Mouse (Mus musculus): ENCODE measurements around the gene Il5ra. TPM values are rescaled to one million over a fixed set of nuclear protein-coding genes. Genes with fewer than 3 reads are reported as not detected.

Gene Il5ra
- polyA plus RNA-seq, 1 experiment from 2014 or later = not detected

DNA sequence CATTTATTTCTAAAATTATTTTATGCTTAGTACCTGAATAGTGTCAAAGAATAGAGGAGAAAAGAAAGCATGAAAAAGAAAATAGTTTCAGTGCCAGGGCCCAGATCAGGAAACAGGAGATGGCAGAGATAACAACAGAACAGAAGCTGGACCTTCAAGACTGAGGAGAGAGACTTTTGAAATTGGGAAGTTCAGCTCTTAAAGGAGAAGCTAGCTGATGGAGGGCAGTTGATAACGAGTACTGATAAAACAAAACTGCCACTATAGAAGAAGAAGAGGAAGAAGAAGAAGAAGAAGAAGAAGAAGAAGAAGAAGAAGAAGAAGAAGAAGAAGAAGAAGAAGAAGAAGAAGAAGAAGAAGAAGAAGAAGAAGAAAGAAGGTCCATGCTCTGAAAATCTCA is 21.1 kb downstream of the Il5ra start:
- no peaks in the 10 kb centered on the region for H3K27me3 ChIP-seq (replicated peaks; ENCODE audit: control insufficient read depth, insufficient read depth, low read length)
- no peaks in the 10 kb centered on the region for H3K9me3 ChIP-seq (ENCODE audit: control insufficient read depth)
- H3K27ac ChIP-seq (ENCODE audit: low read depth, low read length) = no peak overlapping the region
- no peak overlapping the region for H3K4me3 ChIP-seq (ENCODE audit: low read depth, low read length)
- TF ChIP-seq CTCF (IDR thresholded peaks at IDR 0.05; ENCODE audit: low read depth) = no peak
- no peaks in the 10 kb centered on the region for H3K36me3 ChIP-seq (ENCODE audit: control insufficient read depth, insufficient read depth)
- no peak overlapping the region for H3K9ac ChIP-seq (ENCODE audit: low read depth, low read length)
- no peak for ATAC-seq
- 80% methylated on average over 1 of the region's 1 CpGs for WGBS
- no peak overlapping the region for H3K4me2 ChIP-seq (replicated peaks; ENCODE audit: low read depth)
- no peaks in the 10 kb centered on the region for H3K4me1 ChIP-seq (replicated peaks; ENCODE audit: control insufficient read depth, insufficient read depth, low read length)

GRCm38 (mm10) chr6:106726078-106726477 is 22.8 kb downstream of the Il5ra start:
- Histone ChIP-seq H3K9me3 (ENCODE audit: control insufficient read depth) (no peaks in the 10 kb centered on the region), H3K4me1 (replicated peaks; ENCODE audit: control insufficient read depth, insufficient read depth, low read length) (no peaks in the 10 kb centered on the region), H3K36me3 (ENCODE audit: control insufficient read depth, insufficient read depth) (no peaks in the 10 kb centered on the region), H3K4me2 (replicated peaks; ENCODE audit: low read depth) (no peak overlapping the region), H3K27me3 (replicated peaks; ENCODE audit: control insufficient read depth, insufficient read depth, low read length) (no peaks in the 10 kb centered on the region), H3K27ac (ENCODE audit: low read depth, low read length) (no peak overlapping the region), H3K9ac (ENCODE audit: low read depth, low read length) (no peak overlapping the region), H3K4me3 (ENCODE audit: low read depth, low read length) (no peak overlapping the region)
- WGBS = 74% methylated on average over 6 of the region's 6 CpGs
- no peak for TF ChIP-seq CTCF (IDR thresholded peaks at IDR 0.05; ENCODE audit: low read depth)
- ATAC-seq = no peak

DNA sequence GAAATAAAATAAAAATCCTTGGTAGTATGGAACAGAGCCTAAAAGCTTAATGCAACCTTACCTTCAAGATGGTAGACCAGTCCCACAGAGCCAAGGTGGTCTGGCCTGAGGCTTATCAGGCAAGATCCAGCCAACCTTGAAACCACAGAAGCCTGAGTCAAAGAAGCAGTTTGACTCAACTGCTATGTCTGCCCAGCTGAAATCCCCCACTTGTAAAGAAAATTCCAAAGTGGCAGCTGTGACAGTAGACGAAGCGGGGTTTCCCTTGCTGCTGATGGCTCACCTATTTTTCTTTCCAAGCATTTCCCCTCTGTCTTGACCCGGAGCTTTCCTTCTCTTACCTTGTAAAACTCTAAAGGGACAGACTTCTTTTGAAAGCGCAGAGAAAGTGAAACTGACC is 23.2 kb downstream of the Il5ra start:
- TF ChIP-seq CTCF (IDR thresholded peaks at IDR 0.05; ENCODE audit: low read depth) = no peak
- no peak for ATAC-seq
- Histone ChIP-seq H3K27ac (ENCODE audit: low read depth, low read length) (no peak overlapping the region), H3K4me2 (replicated peaks; ENCODE audit: low read depth) (no peak overlapping the region), H3K4me3 (ENCODE audit: low read depth, low read length) (no peak overlapping the region), H3K9ac (ENCODE audit: low read depth, low read length) (no peak overlapping the region), H3K4me1 (replicated peaks; ENCODE audit: control insufficient read depth, insufficient read depth, low read length) (no peaks in the 10 kb centered on the region), H3K9me3 (ENCODE audit: control insufficient read depth) (no peaks in the 10 kb centered on the region), H3K27me3 (replicated peaks; ENCODE audit: control insufficient read depth, insufficient read depth, low read length) (no peaks in the 10 kb centered on the region), H3K36me3 (ENCODE audit: control insufficient read depth, insufficient read depth) (no peaks in the 10 kb centered on the region)
- WGBS = 81% methylated on average over 4 of the region's 4 CpGs

- H3K9me3 ChIP-seq (ENCODE audit: control insufficient read depth) = no peaks in the 10 kb centered on the region
- ATAC-seq = no peak
- no peak overlapping the region for H3K9ac ChIP-seq (ENCODE audit: low read depth, low read length)
- H3K4me3 ChIP-seq (ENCODE audit: low read depth, low read length) = no peak overlapping the region
- no peaks in the 10 kb centered on the region for H3K27me3 ChIP-seq (replicated peaks; ENCODE audit: control insufficient read depth, insufficient read depth, low read length)
- no peaks in the 10 kb centered on the region for H3K4me1 ChIP-seq (replicated peaks; ENCODE audit: control insufficient read depth, insufficient read depth, low read length)
- H3K36me3 ChIP-seq (ENCODE audit: control insufficient read depth, insufficient read depth) = no peaks in the 10 kb centered on the region
- no peak overlapping the region for H3K27ac ChIP-seq (ENCODE audit: low read depth, low read length)
- TF ChIP-seq CTCF (IDR thresholded peaks at IDR 0.05; ENCODE audit: low read depth) = no peak
- WGBS = 43% methylated on average over 3 of the region's 3 CpGs
- H3K4me2 ChIP-seq (replicated peaks; ENCODE audit: low read depth) = no peak overlapping the region
Measured at GRCm38 (mm10) chr6:106705506-106706035, 43.3 kb downstream of the Il5ra start.

DNA sequence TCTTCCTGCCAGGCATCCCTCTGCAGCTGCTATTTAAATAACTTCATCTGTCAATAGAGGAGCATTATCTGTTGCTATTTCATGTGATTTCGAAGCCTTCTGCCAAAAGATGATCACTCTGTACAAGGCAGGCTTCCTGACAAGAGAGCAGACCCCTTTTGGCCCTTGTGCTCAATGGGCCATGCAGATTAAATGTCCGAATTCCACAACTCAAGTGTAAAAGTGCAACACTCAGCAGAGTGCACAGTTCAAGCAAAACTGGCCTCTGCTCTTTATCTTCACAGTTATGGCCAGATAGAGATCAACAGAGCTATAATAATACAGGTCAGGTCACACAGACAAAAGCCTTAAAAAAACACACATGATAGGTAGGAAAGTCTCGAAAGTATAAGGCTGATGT is 46.9 kb downstream of the Il5ra start:
- no peak overlapping the region for H3K27ac ChIP-seq (ENCODE audit: low read depth, low read length)
- H3K9me3 ChIP-seq (ENCODE audit: control insufficient read depth) = no peaks in the 10 kb centered on the region
- WGBS = 55% methylated on average over 3 of the region's 3 CpGs
- no peaks in the 10 kb centered on the region for H3K4me1 ChIP-seq (replicated peaks; ENCODE audit: control insufficient read depth, insufficient read depth, low read length)
- no peak overlapping the region for H3K4me3 ChIP-seq (ENCODE audit: low read depth, low read length)
- TF ChIP-seq CTCF (IDR thresholded peaks at IDR 0.05; ENCODE audit: low read depth) = no peak
- H3K36me3 ChIP-seq (ENCODE audit: control insufficient read depth, insufficient read depth) = no peaks in the 10 kb centered on the region
- no peak for ATAC-seq
- H3K4me2 ChIP-seq (replicated peaks; ENCODE audit: low read depth) = no peak overlapping the region
- no peaks in the 10 kb centered on the region for H3K27me3 ChIP-seq (replicated peaks; ENCODE audit: control insufficient read depth, insufficient read depth, low read length)
- H3K9ac ChIP-seq (ENCODE audit: low read depth, low read length) = no peak overlapping the region

DNA sequence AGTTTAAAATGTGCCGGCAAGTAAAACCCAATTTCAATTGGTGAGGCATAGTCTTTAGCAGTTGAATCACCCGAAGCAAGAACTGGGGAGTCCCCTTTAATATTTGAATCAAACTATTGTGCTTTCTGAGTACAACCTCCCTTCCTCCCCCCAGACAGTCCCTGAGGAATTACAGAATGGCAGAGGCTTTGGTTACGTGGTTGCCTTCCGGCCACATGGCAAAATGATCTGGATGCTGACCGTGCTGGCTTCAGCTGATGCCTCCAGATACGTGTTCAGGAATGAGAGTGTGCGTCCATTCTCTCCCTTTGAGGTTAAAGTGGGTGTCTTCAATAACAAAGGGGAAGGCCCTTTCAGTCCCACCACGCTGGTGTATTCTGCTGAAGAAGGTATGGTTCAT is 73.3 kb downstream of the Il5ra start:
- no peak overlapping the region for H3K4me2 ChIP-seq (replicated peaks; ENCODE audit: low read depth)
- WGBS = 86% methylated on average over 8 of the region's 8 CpGs
- no peaks in the 10 kb centered on the region for H3K36me3 ChIP-seq (ENCODE audit: control insufficient read depth, insufficient read depth)
- H3K9ac ChIP-seq (ENCODE audit: low read depth, low read length) = no peak overlapping the region
- no peak overlapping the region for H3K4me3 ChIP-seq (ENCODE audit: low read depth, low read length)
- no peaks in the 10 kb centered on the region for H3K4me1 ChIP-seq (replicated peaks; ENCODE audit: control insufficient read depth, insufficient read depth, low read length)
- ATAC-seq = no peak
- no peak overlapping the region for H3K27ac ChIP-seq (ENCODE audit: low read depth, low read length)
- H3K27me3 ChIP-seq (replicated peaks; ENCODE audit: control insufficient read depth, insufficient read depth, low read length) = no peaks in the 10 kb centered on the region
- no peaks in the 10 kb centered on the region for H3K9me3 ChIP-seq (ENCODE audit: control insufficient read depth)
- no peak for TF ChIP-seq CTCF (IDR thresholded peaks at IDR 0.05; ENCODE audit: low read depth)

Data from intestine, postnatal 0 days (tissue).